Mouse (Mus musculus) embryonic facial prominence, embryonic 14.5 days (tissue): Measurements from ENCODE around the gene Hinfp. TPM values are rescaled to one million over a fixed set of nuclear protein-coding genes. Genes with fewer than 3 reads are reported as not detected.
"Not testable (repeated sequence)": the region's sequence is repeated elsewhere in the genome, so short reads cannot be mapped to it uniquely, and the experiment has no call there.

ENCODE experiments used
- ATAC-seq: fragments of 200-750 bp; cut with Nextera tagmentation; 2 replicates; pipeline ENCODE4 v1.8.0; 2017; ENCODE audit warnings: low read depth, moderate number of reproducible peaks, moderate TSS enrichment
- DNase-seq: peaks from one replicate; pipeline ENCODE4 v3.0.0-alpha.2; 2015; ENCODE audit warnings: low spot score
- H3K27ac ChIP-seq: fragments of 300-500 bp; sonication (generic); replicated peaks from 2 replicates; pipeline ENCODE4 v1.5.1; 2014; ENCODE audit warnings: low read depth, mild to moderate bottlenecking, low read length, moderate library complexity
- H3K27me3 ChIP-seq: fragments of 300-500 bp; sonication (generic); replicated peaks from 2 replicates; pipeline ENCODE4 v1.6.1; 2014; ENCODE audit warnings: low read length; ENCODE audit not compliant: control insufficient read depth, insufficient read depth
- H3K36me3 ChIP-seq: fragments of 300-500 bp; sonication (generic); 2 replicates; pipeline ENCODE4 v1.6.1; 2014; ENCODE audit warnings: low read length, mixed read lengths; ENCODE audit not compliant: control insufficient read depth, insufficient read depth
- H3K4me1 ChIP-seq: fragments of 300-500 bp; sonication (generic); 2 replicates; pipeline ENCODE4 v1.6.1; 2014; ENCODE audit warnings: antibody characterized with exemption, low read length; ENCODE audit not compliant: control insufficient read depth, insufficient read depth
- H3K4me2 ChIP-seq: fragments of 300-500 bp; sonication (generic); 2 replicates; pipeline ENCODE4 v1.6.1; 2014; ENCODE audit warnings: low read depth, mild to moderate bottlenecking, low read length, moderate library complexity, mixed read lengths
- H3K4me3 ChIP-seq: fragments of 300-500 bp; sonication (generic); 2 replicates; pipeline ENCODE4 v1.5.1; 2014; ENCODE audit warnings: low read depth, mild to moderate bottlenecking, low read length
- H3K9ac ChIP-seq: fragments of 300-500 bp; sonication (generic); 2 replicates; pipeline ENCODE4 v1.6.1; 2014; ENCODE audit warnings: low read depth, mild to moderate bottlenecking, low read length, moderate library complexity, mixed read lengths
- H3K9me3 ChIP-seq: fragments of 300-500 bp; sonication (generic); 2 replicates; pipeline ENCODE4 v1.6.1; 2016; ENCODE audit warnings: low read length; ENCODE audit not compliant: control insufficient read depth
- WGBS: fragments of 180-500 bp; shearing (Covaris S2); extraction: QIAGEN DNeasy Blood & Tissue Kit; methylation state at CpG from one replicate; pipeline ENCODE4 v1.1.7; 2014; 5-methylcytosine and 5-hydroxymethylcytosine counted together
- polyA plus RNA-seq: library from polyadenylated mRNA; unstranded; fragments of >200 nt; fragmentation: Nextera tagmentation; extraction: Ambion mirVana; gene quantifications from 2 replicates; pipeline ENCODE4 v1.2.1, GENCODE M21; 2014

Hinfp gene
- polyA plus RNA-seq, 1 experiment from 2014 or later, result 15.6 TPM

- Histone ChIP-seq H3K36me3 (peaks cover 48% of the 10 kb centered on the region), H3K4me1 (no peaks in the 10 kb centered on the region), H3K27ac (peak overlapping the region; percentile 48; the same call in 1 of the 2 replicates), H3K9me3 (no peaks in the 10 kb centered on the region), H3K4me3 (no peak overlapping the region), H3K27me3 (no peaks in the 10 kb centered on the region), H3K9ac (peak overlapping the region; percentile 40; the same call in 1 of the 2 replicates), H3K4me2 (peak overlapping the region; percentile 26)
- DNase-seq (peak; percentile 54), ATAC-seq (peak; percentile 58; the same call in 1 of the 2 replicates)
- 12% methylated on average over 27 of the region's 27 CpGs for WGBS
These were observed 6.0 kb upstream of the Hinfp start for GRCm38 (mm10) chr9:44311136-44312134.

DNA sequence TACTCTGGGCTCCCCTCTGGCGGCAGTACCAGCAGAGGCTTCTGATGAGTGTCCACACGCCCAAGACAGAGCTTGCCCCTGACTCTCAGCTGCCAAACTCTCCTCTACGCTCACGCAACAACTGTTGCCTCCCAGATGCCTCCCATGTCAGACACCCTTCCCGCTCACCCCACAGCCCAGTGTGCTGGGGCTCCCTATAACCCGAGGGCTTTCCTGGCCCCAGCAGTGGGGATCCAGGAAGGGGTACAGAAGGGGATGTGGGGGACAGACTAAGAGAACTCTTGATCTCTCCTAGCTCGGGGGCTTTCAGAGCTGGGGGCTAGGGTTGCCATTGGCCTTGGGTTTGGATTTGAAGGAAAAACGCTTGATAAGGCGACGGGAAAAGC is 5.3 kb upstream of the Hinfp start:
- Histone ChIP-seq H3K4me2 (peak overlapping the region; percentile 26; the same call in 1 of the 2 replicates), H3K4me3 (no peak overlapping the region), H3K27me3 (no peaks in the 10 kb centered on the region), H3K9me3 (no peaks in the 10 kb centered on the region), H3K4me1 (no peaks in the 10 kb centered on the region), H3K27ac (no peak overlapping the region), H3K9ac (peak overlapping the region; percentile 40; the same call in 1 of the 2 replicates), H3K36me3 (peaks cover 41% of the 10 kb centered on the region)
- no peak for DNase-seq
- 26% methylated on average over 10 of the region's 10 CpGs for WGBS
- ATAC-seq, result no peak

DNA sequence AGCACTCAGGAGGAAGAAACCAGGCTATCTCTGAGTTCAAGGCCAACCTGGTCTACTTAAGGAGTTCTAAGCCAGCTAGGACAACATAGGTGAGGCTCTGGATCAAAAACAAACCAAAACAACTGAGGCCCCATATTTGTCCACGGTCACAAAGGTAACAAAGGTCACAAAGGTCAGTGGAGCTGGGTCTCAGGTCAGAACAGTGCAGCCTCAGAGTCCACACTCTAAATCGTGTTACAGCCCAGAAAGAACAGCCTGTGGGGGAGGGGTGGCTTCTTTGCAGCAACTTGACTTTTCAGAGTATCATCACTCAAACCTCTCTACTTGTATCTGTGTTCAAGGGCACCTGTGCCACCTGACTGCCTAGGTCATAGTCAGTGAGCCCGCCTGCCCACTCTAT is 4.3 kb upstream of the Hinfp start:
- ATAC-seq, result no peak
- no peak overlapping the region for H3K4me2 ChIP-seq

GRCm38 (mm10) chr9:44307248-44307647 is 1.8 kb upstream of the Hinfp start:
- ATAC-seq (no peak), DNase-seq (no peak)
- Histone ChIP-seq H3K27me3 (no peaks in the 10 kb centered on the region), H3K4me1 (0 out of 2 replicates have a peak, but pooled peaks cover 3% of the 10 kb centered on the region), H3K4me2 (no peak overlapping the region), H3K4me3 (no peak overlapping the region), H3K36me3 (peaks cover 13% of the 10 kb centered on the region), H3K9me3 (no peaks in the 10 kb centered on the region), H3K9ac (no peak overlapping the region), H3K27ac (no peak overlapping the region)
- 82% methylated on average over 2 of the region's 2 CpGs for WGBS

More for the DNA sequence above, 4.3 kb upstream of the Hinfp start:
- 49% methylated on average over 3 of the region's 3 CpGs for WGBS
- H3K4me1 ChIP-seq, result 0 out of 2 replicates have a peak, but pooled peaks cover under 1% of the 10 kb centered on the region
- no peak overlapping the region for H3K4me3 ChIP-seq
- no peaks in the 10 kb centered on the region for H3K9me3 ChIP-seq
- no peaks in the 10 kb centered on the region for H3K27me3 ChIP-seq
- DNase-seq, result no peak
- no peak overlapping the region for H3K27ac ChIP-seq
- no peak overlapping the region for H3K9ac ChIP-seq
- H3K36me3 ChIP-seq, result peaks cover 31% of the 10 kb centered on the region

DNA sequence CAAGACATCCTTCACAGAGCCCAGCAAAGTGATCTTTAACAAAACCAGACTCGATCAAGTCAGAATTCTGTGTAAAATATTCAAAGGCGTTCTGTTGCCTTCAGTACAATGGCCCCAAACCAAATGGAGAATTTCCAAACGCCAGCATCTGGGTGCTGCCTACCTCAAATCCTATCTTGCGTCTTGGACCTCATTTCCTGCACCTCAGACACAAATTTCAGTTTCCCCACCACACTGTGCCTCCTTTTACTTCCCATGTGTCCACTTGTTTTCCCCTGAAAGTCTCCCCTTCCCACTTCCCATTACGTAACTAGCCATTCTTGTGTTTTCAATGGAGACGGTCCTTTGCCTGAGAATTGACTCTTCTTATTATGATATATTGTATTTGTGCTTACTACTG is 1.1 kb upstream of the Hinfp start:
- Histone ChIP-seq H3K36me3 (peaks cover 21% of the 10 kb centered on the region), H3K4me1 (0 out of 2 replicates have a peak, but pooled peaks cover 3% of the 10 kb centered on the region), H3K9me3 (no peaks in the 10 kb centered on the region), H3K9ac (no peak overlapping the region), H3K4me2 (no peak overlapping the region), H3K4me3 (no peak overlapping the region), H3K27me3 (no peaks in the 10 kb centered on the region), H3K27ac (no peak overlapping the region)
- 89% methylated on average over 6 of the region's 6 CpGs for WGBS
- no peak for DNase-seq
- ATAC-seq, result no peak

- ATAC-seq, H3K4me2 ChIP-seq, H3K4me3 ChIP-seq, H3K27ac ChIP-seq, H3K4me1 ChIP-seq, H3K9ac ChIP-seq, H3K27me3 ChIP-seq, DNase-seq, H3K9me3 ChIP-seq: not testable (repeated sequence)
- H3K36me3 ChIP-seq, result peaks cover 77% of the 10 kb centered on the region
- 91% methylated on average over 3 of the region's 3 CpGs for WGBS
These were observed 5.5 kb downstream of the Hinfp start for GRCm38 (mm10) chr9:44300001-44300400.

DNA sequence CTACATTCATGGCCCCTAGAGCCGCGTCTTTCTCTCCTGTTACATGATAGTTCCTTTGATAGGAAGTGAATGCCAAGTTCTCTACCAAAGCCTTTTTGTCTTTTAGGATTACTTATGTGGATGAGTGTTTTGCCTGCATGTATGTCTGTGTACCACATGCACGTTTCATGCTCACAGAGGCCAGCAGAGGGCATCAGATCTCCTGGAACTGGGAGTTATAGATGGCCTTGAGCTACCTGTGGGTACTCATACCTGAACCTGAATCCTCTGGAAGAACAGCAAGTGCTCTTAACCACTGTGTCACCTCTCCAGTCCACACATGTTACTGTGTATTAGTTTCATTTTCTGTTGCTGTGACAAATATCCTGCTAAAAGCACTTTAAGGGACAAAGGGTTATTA is 13.0 kb downstream of the Hinfp start:
- H3K27ac ChIP-seq, result no peak overlapping the region
- ATAC-seq (no peak), DNase-seq (peak; percentile 48)
- H3K9ac ChIP-seq, result no peak overlapping the region
- H3K4me1 ChIP-seq, result peaks cover 6% of the 10 kb centered on the region; the same call in 1 of the 2 replicates
- peaks cover 27% of the 10 kb centered on the region for H3K27me3 ChIP-seq
- no peak overlapping the region for H3K4me2 ChIP-seq
- peaks cover 68% of the 10 kb centered on the region for H3K36me3 ChIP-seq
- 71% methylated on average over 3 of the region's 3 CpGs for WGBS
- no peak overlapping the region for H3K4me3 ChIP-seq
- no peaks in the 10 kb centered on the region for H3K9me3 ChIP-seq

- Histone ChIP-seq H3K36me3 (peaks cover 34% of the 10 kb centered on the region), H3K9ac (no peak overlapping the region), H3K4me3 (peak overlapping the region; percentile 55), H3K9me3 (no peaks in the 10 kb centered on the region), H3K4me2 (peak overlapping the region; percentile 80; the same call in 1 of the 2 replicates), H3K4me1 (peaks cover 11% of the 10 kb centered on the region; the same call in 1 of the 2 replicates), H3K27me3 (peaks cover 34% of the 10 kb centered on the region), H3K27ac (no peak overlapping the region)
- 10% methylated on average over 11 of the region's 11 CpGs for WGBS
- DNase-seq (no peak), ATAC-seq (no peak)
These were observed 16.5 kb downstream of the Hinfp start for GRCm38 (mm10) chr9:44288959-44289291.
